Mouse (Mus musculus) erythroblast, embryonic 14.5 days (primary cell): ENCODE measurements around the gene Tle6. TPM values are rescaled to one million over a fixed set of nuclear protein-coding genes. Genes with fewer than 3 reads are reported as not detected.

Experiments
- H3K27me3 ChIP-seq: 2 replicates; pipeline ENCODE4 v1.6.1; 2012; ENCODE audit warnings: inconsistent platforms; ENCODE audit not compliant: control insufficient read depth
- H3K36me3 ChIP-seq: 2 replicates; pipeline ENCODE4 v1.6.1; 2012; ENCODE audit warnings: mild to moderate bottlenecking, inconsistent platforms; ENCODE audit not compliant: control insufficient read depth
- H3K4me1 ChIP-seq: 2 replicates; pipeline ENCODE4 v1.6.1; 2012; ENCODE audit warnings: inconsistent platforms; ENCODE audit not compliant: control insufficient read depth
- H3K4me3 ChIP-seq: replicated peaks from 2 replicates; pipeline ENCODE3; 2012; ENCODE audit warnings: moderate library complexity, mild to moderate bottlenecking, inconsistent platforms
- H3K9me3 ChIP-seq: 2 replicates; pipeline ENCODE4 v1.6.1; 2012; ENCODE audit warnings: low read length, inconsistent platforms, mixed read lengths; ENCODE audit not compliant: control insufficient read depth
- GATA1 ChIP-seq: IDR thresholded peaks from 2 replicates; pipeline ENCODE4 v1.6.1; 2012; ENCODE audit warnings: low read length, inconsistent platforms, mixed read lengths
- TAL1 ChIP-seq: IDR thresholded peaks from 3 replicates; pipeline ENCODE4 v1.6.1; 2012; ENCODE audit warnings: low read length, inconsistent platforms, mixed read lengths
- polyA plus RNA-seq: library from polyadenylated mRNA; stranded (reverse); fragments of >175 nt; gene quantifications from 2 replicates; pipeline ENCODE4 v1.2.3, GENCODE M21; 2012

Tle6 gene
- polyA plus RNA-seq, 1 experiment: 0.27 TPM

DNA sequence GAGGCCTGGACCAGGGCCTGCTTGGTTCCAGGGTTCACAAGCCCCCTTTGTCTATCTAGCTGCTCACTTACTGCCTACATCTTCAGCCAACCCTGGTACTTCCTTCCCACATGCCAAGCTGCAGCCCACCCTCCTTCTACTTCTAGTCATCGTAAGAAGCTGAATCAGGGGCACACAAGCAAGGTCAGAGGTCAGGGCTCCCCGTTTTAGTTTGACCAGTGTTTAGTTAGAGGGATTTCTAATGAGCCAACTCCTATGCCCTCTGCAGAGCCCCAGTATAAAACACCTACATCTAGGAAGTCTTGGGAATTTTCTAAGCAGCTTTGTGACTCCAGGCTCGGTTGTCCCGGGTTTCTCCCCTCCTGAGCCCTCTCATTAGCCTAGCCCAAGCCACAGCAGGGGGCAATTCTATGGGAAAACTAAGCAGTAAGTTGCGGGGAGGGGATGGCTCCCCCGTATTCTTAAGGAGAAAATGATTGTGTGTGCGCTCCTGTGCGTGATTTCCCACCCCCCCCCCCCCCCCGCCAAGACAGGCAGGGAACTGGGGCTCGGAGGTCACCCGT lies 30.6 kb downstream of the Tle6 start:
- H3K9me3 ChIP-seq: no peaks in the 10 kb centered on the region
- H3K4me3 ChIP-seq: peak overlapping the region; percentile 76
- peaks cover 15% of the 10 kb centered on the region for H3K36me3 ChIP-seq
- TF ChIP-seq GATA1: no peak
- no peak for TF ChIP-seq TAL1
- H3K4me1 ChIP-seq: peaks cover 77% of the 10 kb centered on the region
- H3K27me3 ChIP-seq: peaks cover 46% of the 10 kb centered on the region

DNA sequence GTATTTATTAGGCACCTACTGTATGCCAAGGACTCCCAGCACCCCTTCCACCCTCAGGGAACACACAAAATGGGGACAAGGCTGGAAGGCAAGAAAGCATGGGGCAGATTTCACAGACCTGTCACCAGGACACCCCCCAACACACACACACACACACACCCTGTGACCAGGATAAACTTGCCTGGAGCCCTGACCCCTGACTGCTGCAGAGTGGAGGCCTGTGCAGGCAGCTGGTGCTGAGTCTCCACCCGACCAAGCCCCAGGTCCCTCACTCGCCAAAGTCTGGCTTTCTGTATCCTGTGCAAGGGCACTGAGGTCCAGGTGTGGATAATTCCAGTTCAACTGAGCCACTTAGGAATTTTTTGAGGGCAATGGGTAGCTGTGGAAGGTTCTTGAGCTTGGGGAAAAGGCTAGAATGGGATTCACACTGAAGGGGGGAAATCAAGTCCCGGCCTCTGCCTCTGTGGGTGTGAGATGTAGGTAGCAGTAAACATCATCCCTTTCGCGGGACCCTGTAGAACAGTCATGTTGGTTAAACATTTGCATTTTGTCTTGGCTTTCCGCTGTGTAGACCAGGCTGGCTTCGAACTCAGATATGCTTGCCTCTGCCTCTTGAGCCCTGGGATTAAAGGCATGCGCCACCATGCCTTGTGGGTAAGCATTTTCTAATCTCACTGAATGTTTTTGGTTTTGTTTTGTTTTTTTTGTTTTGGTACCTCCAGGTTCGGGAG lies 31.2 kb downstream of the Tle6 start:
- Histone ChIP-seq H3K4me1 (peaks cover 72% of the 10 kb centered on the region), H3K4me3 (no peak overlapping the region), H3K36me3 (peaks cover 21% of the 10 kb centered on the region), H3K27me3 (peaks cover 39% of the 10 kb centered on the region), H3K9me3 (no peaks in the 10 kb centered on the region)
- TF ChIP-seq TAL1: no peak
- no peak for TF ChIP-seq GATA1

DNA sequence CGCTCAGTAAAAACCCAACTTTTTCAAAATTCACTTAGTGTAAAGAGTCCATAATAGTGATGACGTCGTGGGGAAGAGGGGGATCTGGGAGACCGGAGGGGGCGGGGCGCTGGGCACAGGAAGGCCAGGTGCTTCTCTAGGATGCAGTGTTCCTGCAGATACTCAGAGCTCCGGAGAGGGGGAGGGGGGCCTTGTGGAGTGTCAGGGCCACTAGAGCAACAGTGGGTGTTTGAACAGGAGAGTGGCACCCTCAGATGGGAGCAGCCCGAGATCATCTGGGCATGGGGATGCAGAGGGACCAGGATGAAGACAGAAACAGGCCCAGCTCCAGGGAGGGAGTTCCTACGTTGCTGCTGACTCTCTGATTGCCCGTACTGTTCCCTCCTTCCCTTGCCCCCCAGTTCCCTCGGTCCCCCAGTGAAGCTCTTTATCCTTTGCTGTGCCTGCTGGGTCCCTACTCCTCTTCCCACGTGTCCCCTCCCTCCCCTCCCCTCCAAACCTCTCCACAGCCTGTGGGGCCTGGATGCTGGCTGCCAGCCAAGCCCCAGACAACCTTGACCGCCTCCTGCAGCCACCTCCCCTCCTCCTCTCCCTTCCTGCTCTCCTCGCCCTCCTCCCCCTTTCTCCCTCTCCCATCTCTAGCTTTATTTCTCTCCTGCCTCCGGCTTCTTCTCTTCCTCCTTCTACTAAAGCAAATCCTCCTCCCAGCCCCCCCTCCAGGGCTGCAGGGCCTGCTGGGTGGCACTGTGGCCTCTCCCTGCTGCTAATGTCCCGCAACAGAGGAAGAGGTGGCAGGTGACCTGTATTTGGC lies 32.3 kb downstream of the Tle6 start:
- H3K36me3 ChIP-seq: peaks cover 31% of the 10 kb centered on the region

DNA sequence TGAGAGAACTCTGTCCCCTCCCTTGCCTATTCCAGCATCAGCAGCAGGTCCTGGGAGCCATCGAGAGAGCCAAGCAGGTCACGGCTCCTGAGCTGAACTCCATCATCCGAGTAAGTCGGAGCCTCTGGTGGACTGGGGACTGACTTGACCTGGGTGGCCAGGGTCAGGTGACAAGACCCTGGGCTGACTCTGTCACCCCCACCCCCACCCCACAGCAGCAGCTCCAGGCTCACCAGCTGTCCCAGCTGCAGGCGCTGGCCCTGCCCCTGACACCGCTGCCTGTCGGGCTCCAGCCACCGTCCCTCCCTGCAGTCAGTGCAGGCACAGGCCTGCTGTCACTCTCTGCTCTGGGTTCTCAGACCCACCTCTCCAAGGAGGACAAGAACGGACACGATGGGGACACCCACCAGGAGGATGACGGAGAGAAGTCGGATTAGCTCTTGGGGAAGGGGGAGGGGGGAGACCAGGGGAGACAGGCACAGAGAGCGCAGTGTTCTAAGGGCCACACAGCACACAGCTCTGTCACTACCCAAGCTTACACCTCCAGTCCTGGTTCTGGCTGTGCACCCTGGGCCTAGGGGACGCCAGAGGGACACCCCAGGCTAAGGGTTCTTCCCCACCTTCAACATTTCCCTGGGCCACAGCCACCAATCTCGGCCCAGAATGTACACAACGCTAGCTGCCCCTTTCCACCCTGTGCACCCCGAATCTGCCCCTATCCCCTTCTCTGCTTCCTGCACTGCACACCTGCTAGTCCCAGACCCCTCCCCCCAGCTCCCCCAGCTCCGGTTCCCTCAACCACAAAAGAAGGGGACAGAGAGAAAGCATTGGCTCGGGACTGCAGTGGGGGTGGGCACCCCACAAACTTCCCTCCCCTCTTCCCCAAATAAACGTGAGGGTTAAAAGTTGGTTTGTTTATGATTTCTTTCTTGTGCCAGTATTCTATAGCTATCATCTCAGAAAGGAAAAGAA lies 35.3 kb downstream of the Tle6 start:
- H3K36me3 ChIP-seq: peaks cover 53% of the 10 kb centered on the region
- H3K4me3 ChIP-seq: no peak overlapping the region
- peaks cover 69% of the 10 kb centered on the region for H3K4me1 ChIP-seq
- no peak for TF ChIP-seq GATA1
- no peak for TF ChIP-seq TAL1
- no peaks in the 10 kb centered on the region for H3K9me3 ChIP-seq
- H3K27me3 ChIP-seq: peaks cover 21% of the 10 kb centered on the region

More for the DNA sequence above, 32.3 kb downstream of the Tle6 start:
- Histone ChIP-seq H3K4me3 (no peak overlapping the region), H3K4me1 (peaks cover 72% of the 10 kb centered on the region), H3K27me3 (peaks cover 29% of the 10 kb centered on the region), H3K9me3 (no peaks in the 10 kb centered on the region)
- TF ChIP-seq GATA1 (no peak), TAL1 (no peak)

DNA sequence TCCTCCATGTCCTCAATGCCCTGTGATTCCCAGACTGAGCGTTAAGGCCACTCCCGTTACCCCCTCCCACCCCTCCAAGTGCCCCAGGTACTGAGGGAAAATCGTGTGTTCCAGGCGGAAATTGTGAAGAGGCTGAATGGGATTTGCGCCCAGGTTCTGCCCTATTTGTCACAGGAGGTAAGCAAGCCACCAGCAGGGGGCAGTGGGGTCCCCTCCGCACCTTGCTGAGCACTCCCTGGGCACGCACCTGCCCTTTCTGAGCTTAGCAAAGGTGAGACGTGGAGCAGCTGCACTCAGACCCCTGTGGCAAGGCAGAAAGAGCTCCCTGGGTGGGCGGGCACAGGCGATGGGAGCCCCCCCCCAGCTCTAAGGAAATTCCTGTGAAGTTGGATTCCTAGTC lies 36.1 kb downstream of the Tle6 start:
- Histone ChIP-seq H3K27me3 (peaks cover 16% of the 10 kb centered on the region), H3K4me1 (peaks cover 69% of the 10 kb centered on the region), H3K36me3 (peaks cover 53% of the 10 kb centered on the region), H3K4me3 (no peak overlapping the region), H3K9me3 (no peaks in the 10 kb centered on the region)
- TF ChIP-seq TAL1 (no peak), GATA1 (no peak)

DNA sequence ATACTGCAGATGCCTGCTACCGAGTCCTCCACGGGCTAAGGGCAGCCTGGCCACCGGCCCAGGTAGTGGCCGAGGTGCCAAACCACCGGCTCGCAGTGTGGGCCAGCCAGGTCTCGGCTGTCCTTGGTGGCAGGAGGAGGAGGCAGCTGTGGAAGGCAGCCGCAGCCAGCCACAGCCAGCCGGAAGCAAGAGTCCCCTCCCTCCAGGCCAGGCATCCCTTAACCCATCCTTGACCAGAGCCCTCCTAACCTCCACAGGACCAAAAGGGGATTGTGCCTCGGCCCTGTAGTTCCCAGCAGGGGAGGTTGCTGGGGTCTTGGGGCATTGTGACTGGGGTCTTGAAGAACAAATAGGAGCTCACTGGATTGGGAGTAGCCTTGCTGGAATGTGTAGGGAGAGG lies 36.7 kb downstream of the Tle6 start:
- H3K36me3 ChIP-seq: peaks cover 53% of the 10 kb centered on the region
- TF ChIP-seq TAL1 (no peak), GATA1 (no peak)
- no peak overlapping the region for H3K4me3 ChIP-seq
- H3K27me3 ChIP-seq: peaks cover 12% of the 10 kb centered on the region
- no peaks in the 10 kb centered on the region for H3K9me3 ChIP-seq
- peaks cover 69% of the 10 kb centered on the region for H3K4me1 ChIP-seq

DNA sequence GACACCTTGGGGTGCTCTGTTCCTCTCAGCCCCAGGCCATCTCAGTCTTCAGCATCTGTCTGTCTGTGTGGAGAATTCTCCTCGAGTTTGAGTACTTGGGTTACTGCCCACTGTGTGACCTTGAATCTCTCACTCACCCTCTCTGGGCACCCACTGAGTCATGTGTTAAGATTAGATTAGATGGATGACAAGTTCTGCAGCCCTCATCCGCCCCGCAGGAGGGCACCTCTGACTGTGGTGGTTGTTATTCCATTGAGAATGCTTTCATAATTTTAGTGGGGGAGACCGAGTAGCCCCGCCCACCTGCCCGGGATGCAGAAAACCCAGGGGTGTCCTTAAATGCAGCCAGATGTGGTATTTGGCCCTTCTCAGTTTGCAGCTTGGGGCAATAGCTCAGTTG lies 37.4 kb downstream of the Tle6 start:
- Histone ChIP-seq H3K4me3 (no peak overlapping the region), H3K36me3 (peaks cover 53% of the 10 kb centered on the region), H3K4me1 (peaks cover 68% of the 10 kb centered on the region), H3K9me3 (no peaks in the 10 kb centered on the region), H3K27me3 (peaks cover 5% of the 10 kb centered on the region)
- no peak for TF ChIP-seq TAL1
- TF ChIP-seq GATA1: no peak

DNA sequence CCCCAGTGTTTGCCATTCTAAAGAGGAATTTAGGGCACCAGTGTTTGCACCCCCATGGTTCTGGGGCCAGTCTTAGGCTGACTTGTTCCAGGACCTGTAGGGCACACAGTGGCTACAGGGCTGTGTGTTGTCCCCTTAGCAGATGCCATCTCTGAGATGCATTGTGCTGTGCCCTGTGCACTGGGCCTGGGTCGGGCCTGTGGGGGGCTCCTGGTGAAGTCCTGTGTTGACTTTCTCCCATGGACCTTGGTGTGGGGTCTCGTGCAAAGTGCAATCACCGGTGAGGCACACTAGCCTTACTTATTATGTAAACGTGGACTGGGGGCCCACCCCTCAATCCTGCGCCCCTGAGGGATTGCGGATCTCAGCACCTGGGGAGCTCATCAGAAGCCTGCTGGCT lies 38.5 kb downstream of the Tle6 start:
- H3K4me1 ChIP-seq: peaks cover 61% of the 10 kb centered on the region
- H3K27me3 ChIP-seq: no peaks in the 10 kb centered on the region
- H3K36me3 ChIP-seq: peaks cover 53% of the 10 kb centered on the region
- no peaks in the 10 kb centered on the region for H3K9me3 ChIP-seq
- no peak for TF ChIP-seq GATA1
- no peak for TF ChIP-seq TAL1
- H3K4me3 ChIP-seq: no peak overlapping the region
